Mouse (Mus musculus) forebrain, embryonic 15.5 days (tissue): Measurements from ENCODE around the gene Mmp14. TPM values are rescaled to one million over a fixed set of nuclear protein-coding genes. Genes with fewer than 3 reads are reported as not detected.

Source experiments
- ATAC-seq: fragments of 200-750 bp; cut with Nextera tagmentation; replicated peaks from 2 replicates; pipeline ENCODE4 v1.8.0; 2017; ENCODE audit warnings: mild to moderate bottlenecking, moderate TSS enrichment, moderate library complexity
- H3K27ac ChIP-seq: fragments of 300-500 bp; sonication (generic); replicated peaks from 2 replicates; pipeline ENCODE4 v1.5.1; 2015; ENCODE audit warnings: mild to moderate bottlenecking, inconsistent platforms
- H3K27me3 ChIP-seq: fragments of 300-500 bp; sonication (generic); 2 replicates; pipeline ENCODE4 v1.6.1; 2015; ENCODE audit warnings: inconsistent platforms
- H3K36me3 ChIP-seq: fragments of 300-500 bp; sonication (generic); 2 replicates; pipeline ENCODE4 v1.6.1; 2015; ENCODE audit warnings: mild to moderate bottlenecking, inconsistent platforms
- H3K4me1 ChIP-seq: fragments of 300-500 bp; sonication (generic); 2 replicates; pipeline ENCODE4 v1.6.1; 2015; ENCODE audit warnings: inconsistent platforms
- H3K4me2 ChIP-seq: fragments of 300-500 bp; sonication (generic); replicated peaks from 2 replicates; pipeline ENCODE4 v1.6.1; 2015; ENCODE audit warnings: mild to moderate bottlenecking, inconsistent platforms
- H3K4me3 ChIP-seq: fragments of 300-500 bp; sonication (generic); 2 replicates; pipeline ENCODE4 v1.5.1; 2015; ENCODE audit warnings: mild to moderate bottlenecking, inconsistent platforms
- H3K9ac ChIP-seq: fragments of 300-500 bp; sonication (generic); replicated peaks from 2 replicates; pipeline ENCODE4 v1.6.1; 2015; ENCODE audit warnings: mild to moderate bottlenecking, inconsistent platforms
- H3K9me3 ChIP-seq: fragments of 300-500 bp; sonication (generic); 2 replicates; pipeline ENCODE4 v1.6.1; 2016; ENCODE audit warnings: inconsistent platforms
- WGBS: fragments of 180-500 bp; shearing (Covaris S2); methylation state at CpG from one replicate; pipeline ENCODE4 v1.1.7; 2015; ENCODE audit warnings: mixed read lengths; 5-methylcytosine and 5-hydroxymethylcytosine counted together
- polyA plus RNA-seq: library from polyadenylated mRNA; unstranded; fragments of >200 nt; fragmentation: Nextera tagmentation; extraction: Ambion mirVana; gene quantifications from 2 replicates; pipeline ENCODE4 v1.2.1, GENCODE M21; 2015

The Mmp14 gene
- polyA plus RNA-seq, 1 experiment from 2014 or later: 61.7 TPM

- H3K9me3 ChIP-seq: no peaks in the 10 kb centered on the region
- peaks cover 15% of the 10 kb centered on the region for H3K36me3 ChIP-seq
- H3K27ac ChIP-seq: peak overlapping the region; percentile 77
- peaks cover 9% of the 10 kb centered on the region; the same call in 1 of the 2 replicates for H3K4me1 ChIP-seq
- ATAC-seq: peak; percentile 82
- peak overlapping the region; percentile 66 for H3K9ac ChIP-seq
- H3K4me2 ChIP-seq: peak overlapping the region; percentile 75
- no peaks in the 10 kb centered on the region for H3K27me3 ChIP-seq
- H3K4me3 ChIP-seq: peak overlapping the region; percentile 74
- 1% methylated on average over 55 of the region's 57 CpGs for WGBS
These were observed 33.0 kb downstream of the Mmp14 start for GRCm38 (mm10) chr14:54464293-54465005.

- H3K27ac ChIP-seq: no peak overlapping the region
- no peak for ATAC-seq
- 86% methylated on average over 2 of the region's 2 CpGs for WGBS
These were observed 40.1 kb downstream of the Mmp14 start for GRCm38 (mm10) chr14:54471467-54471866.

GRCm38 (mm10) chr14:54472671-54473070, 41.3 kb downstream of the Mmp14 start:
- 38% methylated on average over 5 of the region's 5 CpGs for WGBS
- no peak for ATAC-seq
- H3K4me3 ChIP-seq: no peak overlapping the region
- no peaks in the 10 kb centered on the region for H3K9me3 ChIP-seq
- H3K36me3 ChIP-seq: peaks cover 26% of the 10 kb centered on the region
- peak overlapping the region; percentile 33; the same call in 1 of the 2 replicates for H3K27ac ChIP-seq
- H3K9ac ChIP-seq: 0 out of 2 replicates have a peak overlapping the region, but pooled peaks have one; percentile 5
- peaks cover 5% of the 10 kb centered on the region; the same call in 1 of the 2 replicates for H3K27me3 ChIP-seq
- peaks cover 27% of the 10 kb centered on the region for H3K4me1 ChIP-seq
- no peak overlapping the region for H3K4me2 ChIP-seq

More at GRCm38 (mm10) chr14:54471467-54471866, 40.1 kb downstream of the Mmp14 start:
- H3K4me3 ChIP-seq: no peak overlapping the region
- H3K9me3 ChIP-seq: no peaks in the 10 kb centered on the region
- peaks cover 26% of the 10 kb centered on the region for H3K36me3 ChIP-seq
- peaks cover 20% of the 10 kb centered on the region for H3K4me1 ChIP-seq
- H3K4me2 ChIP-seq: no peak overlapping the region
- H3K9ac ChIP-seq: no peak overlapping the region
- H3K27me3 ChIP-seq: no peaks in the 10 kb centered on the region

DNA sequence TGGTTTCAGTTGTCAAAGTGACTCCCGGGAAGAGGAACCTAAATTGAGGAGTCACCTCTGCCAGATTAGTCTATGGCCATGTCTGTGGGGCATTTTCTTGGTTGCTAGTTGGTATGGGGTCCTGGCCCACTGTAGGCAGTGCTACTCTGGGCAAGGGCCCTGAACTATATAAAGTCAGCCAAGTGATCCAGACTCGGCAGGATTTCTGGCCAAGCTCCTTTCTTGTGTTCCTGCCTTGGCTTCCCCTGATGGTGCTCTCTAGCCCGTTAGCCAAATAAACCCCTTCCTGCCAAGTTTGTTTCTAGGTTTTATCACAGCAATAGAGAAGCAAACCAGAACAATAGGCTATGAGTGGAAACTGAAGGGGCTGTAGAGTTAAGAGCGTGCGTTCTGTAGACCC, 43.3 kb downstream of the Mmp14 start:
- peaks cover 20% of the 10 kb centered on the region; the same call in 1 of the 2 replicates for H3K27me3 ChIP-seq
- H3K9ac ChIP-seq: no peak overlapping the region
- 65% methylated on average over 5 of the region's 5 CpGs for WGBS
- no peak overlapping the region for H3K27ac ChIP-seq
- peaks cover 9% of the 10 kb centered on the region; the same call in 1 of the 2 replicates for H3K36me3 ChIP-seq
- peaks cover 36% of the 10 kb centered on the region for H3K4me1 ChIP-seq
- H3K9me3 ChIP-seq: no peaks in the 10 kb centered on the region
- H3K4me2 ChIP-seq: no peak overlapping the region
- no peak for ATAC-seq
- H3K4me3 ChIP-seq: no peak overlapping the region

DNA sequence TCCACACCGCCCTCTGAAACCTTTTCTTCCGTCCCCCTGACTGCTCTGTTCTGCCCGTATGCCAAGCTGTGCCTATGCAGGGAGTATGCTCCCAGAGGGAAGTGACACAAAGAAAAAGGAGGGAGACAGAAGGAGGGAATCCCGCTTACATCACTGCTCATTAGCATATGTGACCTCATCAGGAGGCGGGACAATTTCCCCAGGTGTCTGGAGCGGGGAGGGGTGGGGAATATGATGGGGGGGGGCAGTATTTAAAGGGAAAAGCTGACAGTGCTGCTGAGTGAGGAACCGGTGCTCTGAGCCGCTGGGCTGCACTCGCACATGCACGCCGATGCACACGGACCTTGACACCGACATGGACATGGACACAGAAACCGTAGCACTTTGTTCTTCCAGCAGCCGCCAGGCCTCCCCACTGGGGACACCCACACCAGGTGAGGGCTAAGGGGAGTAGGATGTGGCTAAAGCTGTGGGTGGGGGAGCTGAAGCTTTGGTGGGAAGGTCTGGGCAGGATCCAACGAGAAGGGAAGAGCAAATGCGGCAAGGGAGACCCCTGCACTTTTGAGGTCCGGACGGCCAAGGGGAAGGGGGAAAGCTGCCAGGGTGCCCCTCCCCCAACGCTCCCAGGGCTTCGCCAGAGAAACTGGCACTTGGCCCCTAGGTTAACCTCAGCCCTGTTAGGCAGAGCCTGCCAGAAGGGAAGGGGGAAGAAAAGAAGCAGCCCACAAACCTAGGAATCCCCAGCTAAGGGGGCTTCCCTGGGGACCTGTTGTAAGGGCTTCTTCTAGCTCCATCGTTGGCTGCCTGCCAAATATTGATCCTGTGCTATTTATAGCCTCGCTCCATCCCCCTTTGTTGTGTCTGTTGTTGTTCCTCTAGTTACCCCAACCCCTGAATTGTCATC, 44.8 kb downstream of the Mmp14 start, which contains the start of gene Rem2:
Gene Rem2, plus strand, starts transcription at position 160 of the 904 bp plus-strand sequence.
- Histone ChIP-seq H3K27me3 (peaks cover 20% of the 10 kb centered on the region; the same call in 1 of the 2 replicates), H3K4me2 (peak within 1 kb of the TSS; percentile 94), H3K36me3 (no peaks in the 10 kb centered on the region), H3K4me1 (peaks cover 37% of the 10 kb centered on the region), H3K4me3 (peak within 1 kb of the TSS; percentile 60), H3K9ac (peak within 1 kb of the TSS; percentile 74), H3K27ac (peak within 1 kb of the TSS; percentile 71), H3K9me3 (no peaks in the 10 kb centered on the region)
- ATAC-seq: peak; percentile 90
- WGBS: under 1% methylated on average over 23 of the region's 23 CpGs

DNA sequence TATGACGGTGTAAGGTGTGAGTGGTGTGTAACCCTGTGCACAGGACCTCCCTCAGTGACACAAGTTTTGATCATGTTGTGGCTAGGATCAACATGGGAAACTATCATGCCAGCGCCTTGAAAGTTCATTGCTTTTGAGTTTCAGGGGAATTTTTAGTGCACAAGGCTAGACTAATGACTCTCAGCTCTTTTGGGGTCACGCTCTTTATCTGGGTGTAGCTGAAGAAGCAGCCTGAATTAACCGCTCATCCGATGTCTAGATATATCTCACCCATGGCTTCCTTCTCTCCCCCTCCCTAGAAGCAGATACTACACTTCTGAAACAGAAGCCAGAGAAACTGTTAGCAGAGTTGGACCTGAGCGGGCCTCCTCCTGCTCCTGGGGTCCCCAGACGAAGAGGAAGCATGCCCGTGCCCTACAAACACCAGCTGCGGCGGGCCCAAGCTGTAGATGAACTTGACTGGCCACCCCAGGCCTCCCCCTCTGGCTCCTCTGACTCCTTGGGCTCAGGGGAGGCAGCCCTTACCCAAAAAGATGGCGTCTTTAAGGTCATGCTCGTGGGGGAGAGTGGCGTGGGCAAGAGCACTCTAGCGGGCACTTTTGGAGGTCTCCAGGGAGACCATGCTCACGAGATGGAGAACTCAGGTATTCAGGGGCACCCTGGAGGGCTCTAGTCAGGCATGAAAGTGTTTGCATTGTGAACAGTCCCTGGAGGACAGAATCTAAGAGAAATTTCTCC, 45.9 kb downstream of the Mmp14 start:
- ATAC-seq: no peak
- Histone ChIP-seq H3K27me3 (peaks cover 20% of the 10 kb centered on the region; the same call in 1 of the 2 replicates), H3K27ac (no peak overlapping the region), H3K9me3 (no peaks in the 10 kb centered on the region), H3K4me2 (peak overlapping the region; percentile 94), H3K4me1 (peaks cover 36% of the 10 kb centered on the region), H3K36me3 (no peaks in the 10 kb centered on the region), H3K4me3 (peak overlapping the region; percentile 60), H3K9ac (0 out of 2 replicates have a peak overlapping the region, but pooled peaks have one; percentile 74)
- 71% methylated on average over 15 of the region's 15 CpGs for WGBS

DNA sequence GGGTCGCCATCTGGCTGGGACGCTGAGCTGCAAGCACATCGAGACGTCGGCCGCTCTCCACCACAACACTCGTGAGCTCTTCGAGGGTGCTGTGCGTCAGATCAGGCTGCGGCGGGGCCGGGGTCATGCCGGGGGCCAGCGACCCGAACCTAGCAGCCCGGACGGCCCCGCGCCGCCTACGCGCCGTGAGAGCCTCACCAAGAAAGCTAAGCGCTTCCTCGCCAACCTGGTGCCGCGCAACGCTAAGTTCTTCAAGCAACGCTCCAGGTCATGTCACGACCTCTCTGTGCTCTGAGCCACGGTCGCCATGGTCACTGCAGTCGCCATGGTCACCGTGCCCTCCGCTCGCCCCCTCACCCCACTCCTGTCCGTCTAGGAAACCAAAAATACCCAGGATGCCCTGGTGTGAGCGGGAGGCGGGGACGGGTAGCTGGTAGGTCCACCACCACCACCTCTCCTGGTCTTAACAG, 48.1 kb downstream of the Mmp14 start:
- WGBS: 3% methylated on average over 39 of the region's 40 CpGs
- Histone ChIP-seq H3K4me2 (peak overlapping the region; percentile 41), H3K9ac (peak overlapping the region; percentile 20; the same call in 1 of the 2 replicates), H3K4me3 (peak overlapping the region; percentile 26), H3K4me1 (peaks cover 30% of the 10 kb centered on the region), H3K9me3 (no peaks in the 10 kb centered on the region), H3K27ac (no peak overlapping the region), H3K36me3 (no peaks in the 10 kb centered on the region), H3K27me3 (peaks cover 20% of the 10 kb centered on the region; the same call in 1 of the 2 replicates)
- no peak for ATAC-seq

DNA sequence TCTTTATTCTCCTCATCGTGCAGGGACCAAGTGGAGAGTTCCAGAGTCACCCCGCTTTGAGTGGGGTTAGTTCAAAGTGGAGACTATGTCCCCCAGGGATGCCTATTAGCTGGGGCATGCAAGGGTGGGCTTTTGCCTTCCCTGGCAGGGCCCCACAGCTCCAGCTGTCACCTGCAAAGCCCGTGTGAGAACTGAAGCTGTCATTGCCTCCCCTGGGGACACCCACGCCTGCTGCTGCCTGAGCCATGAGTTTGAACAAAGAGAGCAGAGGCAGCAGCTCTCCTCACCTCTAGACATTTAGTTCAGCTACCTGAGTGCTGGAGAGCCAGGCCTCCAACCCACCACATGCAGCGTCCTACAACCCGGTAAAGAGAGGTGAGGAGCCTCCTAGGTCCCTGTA, 49.3 kb downstream of the Mmp14 start:
- Histone ChIP-seq H3K4me1 (peaks cover 22% of the 10 kb centered on the region), H3K4me3 (no peak overlapping the region), H3K9me3 (no peaks in the 10 kb centered on the region), H3K4me2 (no peak overlapping the region), H3K36me3 (no peaks in the 10 kb centered on the region), H3K9ac (no peak overlapping the region), H3K27me3 (peaks cover 20% of the 10 kb centered on the region; the same call in 1 of the 2 replicates), H3K27ac (no peak overlapping the region)
- WGBS: 71% methylated on average over 6 of the region's 6 CpGs
- no peak for ATAC-seq

GRCm38 (mm10) chr14:54481402-54481801, 50.0 kb downstream of the Mmp14 start:
- H3K36me3 ChIP-seq: no peaks in the 10 kb centered on the region
- no peak overlapping the region for H3K4me2 ChIP-seq
- no peak for ATAC-seq
- no peaks in the 10 kb centered on the region for H3K9me3 ChIP-seq
- no peak overlapping the region for H3K4me3 ChIP-seq
- H3K27ac ChIP-seq: no peak overlapping the region
- H3K27me3 ChIP-seq: peaks cover 20% of the 10 kb centered on the region; the same call in 1 of the 2 replicates
- peaks cover 17% of the 10 kb centered on the region for H3K4me1 ChIP-seq
- WGBS: 84% methylated on average over 8 of the region's 8 CpGs
- no peak overlapping the region for H3K9ac ChIP-seq

- no peak overlapping the region for H3K4me3 ChIP-seq
- H3K9ac ChIP-seq: no peak overlapping the region
- H3K36me3 ChIP-seq: no peaks in the 10 kb centered on the region
- peaks cover 10% of the 10 kb centered on the region for H3K4me1 ChIP-seq
- no peak for ATAC-seq
- peaks cover 16% of the 10 kb centered on the region; the same call in 1 of the 2 replicates for H3K27me3 ChIP-seq
- H3K9me3 ChIP-seq: no peaks in the 10 kb centered on the region
- no peak overlapping the region for H3K27ac ChIP-seq
- WGBS: 45% methylated on average over 9 of the region's 9 CpGs
- no peak overlapping the region for H3K4me2 ChIP-seq
These were observed 51.1 kb downstream of the Mmp14 start for GRCm38 (mm10) chr14:54482498-54482897.

- H3K9ac ChIP-seq: no peak overlapping the region
- no peaks in the 10 kb centered on the region for H3K4me1 ChIP-seq
- H3K27ac ChIP-seq: no peak overlapping the region
- 91% methylated on average over 7 of the region's 7 CpGs for WGBS
- no peaks in the 10 kb centered on the region for H3K27me3 ChIP-seq
- no peak for ATAC-seq
- no peaks in the 10 kb centered on the region for H3K9me3 ChIP-seq
- H3K4me2 ChIP-seq: no peak overlapping the region
- no peaks in the 10 kb centered on the region for H3K36me3 ChIP-seq
- H3K4me3 ChIP-seq: no peak overlapping the region
These were observed 54.5 kb downstream of the Mmp14 start for GRCm38 (mm10) chr14:54485899-54486298.
